Mouse (Mus musculus) monocyte, adult 2 months (primary cell): ENCODE measurements at regions not wholly inside any gene's neighbourhood (a gene's known extent, or its start where the extent isn't known, plus 50 kb on each side); places are given as distances from the start of the nearest gene placed in this dataset.

ENCODE experiments used
- DNase-seq, 2 experiments: peaks; one replicate each; pipeline ENCODE4 v3.0.0; 2022; ENCODE audit warnings: low spot score in 2 of 2, low read depth in 1 of 2

- no peak for DNase-seq
Observed at GRCm38 (mm10) chr13:44028081-44028480, 243.5 kb downstream of the Cd83 start.

- DNase-seq: no peak
Observed at GRCm38 (mm10) chr13:44030590-44030989, 246.0 kb downstream of the Cd83 start.

- DNase-seq: no peak
Observed at GRCm38 (mm10) chr13:44037774-44038294, 253.3 kb downstream of the Cd83 start.

GRCm38 (mm10) chr13:44038322-44038721 lies 253.7 kb downstream of the Cd83 start:
- no peak for DNase-seq

- DNase-seq: no peak
Observed at GRCm38 (mm10) chr13:44040640-44041039, 256.1 kb downstream of the Cd83 start.

- no peak for DNase-seq
Observed at GRCm38 (mm10) chr13:44042730-44043493, 258.3 kb downstream of the Cd83 start.

GRCm38 (mm10) chr13:44043494-44043885 lies 258.9 kb downstream of the Cd83 start:
- no peak for DNase-seq

- no peak for DNase-seq
Observed at GRCm38 (mm10) chr13:44044546-44045216, 260.1 kb downstream of the Cd83 start.

GRCm38 (mm10) chr13:44046436-44046835 lies 261.9 kb downstream of the Cd83 start:
- DNase-seq: no peak

- DNase-seq: no peak
Observed at GRCm38 (mm10) chr13:44054157-44054556, 269.6 kb downstream of the Cd83 start.

GRCm38 (mm10) chr13:44055573-44056491 lies 271.3 kb downstream of the Cd83 start:
- no peak for DNase-seq

GRCm38 (mm10) chr13:44056716-44057115 lies 272.1 kb downstream of the Cd83 start:
- no peak for DNase-seq

- DNase-seq: no peak
Observed at GRCm38 (mm10) chr13:44057542-44057941, 273.0 kb downstream of the Cd83 start.

- DNase-seq: no peak
Observed at GRCm38 (mm10) chr13:44058277-44058676, 273.7 kb downstream of the Cd83 start.

- no peak for DNase-seq
Observed at GRCm38 (mm10) chr13:44059436-44059835, 274.9 kb downstream of the Cd83 start.

GRCm38 (mm10) chr13:44061286-44061685 lies 276.7 kb downstream of the Cd83 start:
- no peak for DNase-seq

GRCm38 (mm10) chr13:44061721-44062300 lies 277.2 kb downstream of the Cd83 start:
- no peak for DNase-seq

- no peak for DNase-seq
Observed at GRCm38 (mm10) chr13:44063317-44063716, 278.7 kb downstream of the Cd83 start.

GRCm38 (mm10) chr13:44064026-44064425 lies 279.5 kb downstream of the Cd83 start:
- DNase-seq: no peak

- no peak for DNase-seq
Observed at GRCm38 (mm10) chr13:44065741-44066185, 281.2 kb downstream of the Cd83 start.

- DNase-seq: no peak
Observed at GRCm38 (mm10) chr13:44067244-44067643, 282.7 kb downstream of the Cd83 start.
